Mouse (Mus musculus) testis, adult 2 months (tissue): ENCODE data around the gene Rex2.
"Not testable (repeated sequence)": the region's sequence is repeated elsewhere in the genome, so short reads cannot be mapped to it uniquely, and the experiment has no call there.

Source experiments
- CTCF ChIP-seq: fragments of 200-500 bp; IDR thresholded peaks from 2 replicates; pipeline ENCODE4 v1.5.1; 2012; ENCODE audit warnings: low read depth, mild to moderate bottlenecking, inconsistent platforms, low read length, moderate library complexity; ENCODE audit not compliant: control insufficient read depth, insufficient read depth, insufficient replicate concordance
- POLR2A ChIP-seq: fragments of 200-500 bp; IDR thresholded peaks from 2 replicates; pipeline ENCODE4 v1.6.1; 2012; ENCODE audit warnings: low read depth, mild to moderate bottlenecking, inconsistent platforms, low read length, moderate library complexity; ENCODE audit not compliant: control insufficient read depth

DNA sequence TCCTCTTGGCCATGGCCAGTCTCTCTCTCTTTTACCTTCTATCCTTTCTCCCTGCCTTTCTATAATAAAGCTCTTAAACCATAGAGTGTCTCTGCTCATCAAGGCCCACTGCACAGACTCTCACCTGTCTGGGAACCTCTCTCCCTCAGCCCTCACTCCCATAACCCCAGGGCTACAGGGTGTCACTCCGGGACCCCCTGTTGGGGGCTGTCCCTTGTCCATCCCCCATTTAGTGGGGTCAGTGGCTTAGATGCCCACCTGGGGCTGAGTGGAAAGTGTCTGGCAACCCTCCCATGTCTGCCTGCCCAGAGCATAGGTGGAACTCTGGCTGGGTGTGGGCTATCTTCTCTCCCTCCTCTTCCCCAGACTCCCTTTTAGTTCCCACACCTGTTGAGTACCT, 44.7 kb downstream of the Rex2 start:
- not testable (repeated sequence) for TF ChIP-seq POLR2A, CTCF
